Mouse (Mus musculus) neural tube, embryonic 14.5 days (tissue): Measurements from ENCODE around the gene Gpr50. TPM values are rescaled to one million over a fixed set of nuclear protein-coding genes. Genes with fewer than 3 reads are reported as not detected.
A peak's percentile ranks its signal among the peaks of the same experiment; 100 is the strongest.

Experiments
- ATAC-seq: fragments of 200-750 bp; cut with Nextera tagmentation; 2 replicates; pipeline ENCODE4 v1.8.0; 2017; ENCODE audit warnings: low read depth, mild to moderate bottlenecking, moderate TSS enrichment, moderate library complexity
- H3K27ac ChIP-seq: fragments of 300-500 bp; sonication (generic); 2 replicates; pipeline ENCODE4 v1.5.1; 2014; ENCODE audit warnings: low read depth, mild to moderate bottlenecking, control low read depth, low read length, moderate library complexity, mixed read lengths
- H3K27me3 ChIP-seq: fragments of 300-500 bp; sonication (generic); 2 replicates; pipeline ENCODE4 v1.6.1; 2014; ENCODE audit warnings: low read length; ENCODE audit not compliant: control insufficient read depth, insufficient read depth
- H3K36me3 ChIP-seq: fragments of 300-500 bp; sonication (generic); 2 replicates; pipeline ENCODE4 v1.6.1; 2014; ENCODE audit warnings: low read length, mixed read lengths; ENCODE audit not compliant: control insufficient read depth, insufficient read depth
- H3K4me1 ChIP-seq: fragments of 300-500 bp; sonication (generic); 2 replicates; pipeline ENCODE4 v1.6.1; 2014; ENCODE audit warnings: low read length; ENCODE audit not compliant: control insufficient read depth, insufficient read depth
- H3K4me2 ChIP-seq: fragments of 300-500 bp; sonication (generic); 2 replicates; pipeline ENCODE4 v1.6.1; 2014; ENCODE audit warnings: mild to moderate bottlenecking, low read depth, low read length, control low read depth
- H3K4me3 ChIP-seq: fragments of 300-500 bp; sonication (generic); 2 replicates; pipeline ENCODE4 v1.5.1; 2014; ENCODE audit warnings: low read depth, low read length, control low read depth, mixed read lengths
- H3K9ac ChIP-seq: fragments of 300-500 bp; sonication (generic); replicated peaks from 2 replicates; pipeline ENCODE4 v1.6.1; 2014; ENCODE audit warnings: low read depth, mild to moderate bottlenecking, control low read depth, low read length, mixed read lengths
- H3K9me3 ChIP-seq: fragments of 300-500 bp; sonication (generic); 2 replicates; pipeline ENCODE4 v1.6.1; 2016; ENCODE audit warnings: low read length; ENCODE audit not compliant: control insufficient read depth
- WGBS: fragments of 180-500 bp; shearing (Covaris S2); extraction: QIAGEN DNeasy Blood & Tissue Kit; methylation state at CpG from one replicate; pipeline ENCODE4 v1.1.7; 2014; 5-methylcytosine and 5-hydroxymethylcytosine counted together
- polyA plus RNA-seq: library from polyadenylated mRNA; unstranded; fragments of >200 nt; fragmentation: Nextera tagmentation; extraction: Ambion mirVana; gene quantifications from 2 replicates; pipeline ENCODE4 v1.2.1, GENCODE M21; 2014

Gene Gpr50
- 0.60 and 0.72 TPM in 2 replicates for polyA plus RNA-seq

DNA sequence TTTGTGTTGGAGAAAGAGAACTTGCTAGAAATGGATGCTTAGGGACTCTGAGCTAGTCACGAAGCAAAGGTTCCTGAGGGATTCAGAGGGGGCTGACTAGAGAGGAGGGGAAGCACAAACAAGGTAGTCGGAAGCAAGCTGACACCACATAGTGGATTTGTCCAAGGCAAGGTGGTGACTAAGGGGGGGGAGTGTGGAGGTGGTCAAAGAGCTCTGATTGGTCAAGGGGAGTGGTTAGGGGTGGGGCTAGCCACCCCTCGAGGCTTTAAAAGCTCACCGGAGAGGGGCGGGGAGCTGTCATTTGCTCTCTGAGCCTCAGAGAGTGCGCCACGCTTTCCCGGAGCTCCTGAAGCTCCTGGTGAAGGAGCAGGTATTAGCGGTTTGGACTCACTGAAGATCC, at the start of gene Gpr50:
TSS of gene Gpr50 (plus strand) at position 294 of the 400 bp plus-strand sequence.
- Histone ChIP-seq H3K27me3 (peaks cover 6% of the 10 kb centered on the region), H3K9ac (no peak within 1 kb of the TSS)

DNA sequence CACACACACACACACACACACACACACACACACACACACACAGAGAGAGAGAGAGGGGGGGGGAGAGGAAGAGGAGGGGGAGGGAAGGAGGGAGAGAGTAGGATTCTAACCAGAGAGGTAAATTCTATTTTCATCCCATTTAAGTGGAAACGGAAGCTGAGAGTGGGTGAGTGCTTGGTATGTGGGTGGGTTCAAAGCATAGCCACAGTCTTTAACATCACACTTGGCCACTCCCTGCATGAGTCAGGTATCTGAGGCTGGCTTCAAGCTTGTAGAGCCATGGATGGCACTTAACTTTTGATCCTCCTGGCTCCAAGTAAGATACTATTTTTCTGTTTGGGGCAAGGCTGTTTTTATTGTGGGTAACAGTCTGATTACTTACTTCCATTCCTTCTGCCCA, 41.2 kb upstream of the Gpr50 start:
- WGBS = 83% methylated on average over 1 of the region's 1 CpGs
- no peak overlapping the region for H3K4me3 ChIP-seq
- no peaks in the 10 kb centered on the region for H3K4me1 ChIP-seq
- ATAC-seq = no peak
- H3K9ac ChIP-seq = no peak overlapping the region
- H3K27me3 ChIP-seq = no peaks in the 10 kb centered on the region
- no peak overlapping the region for H3K4me2 ChIP-seq
- H3K36me3 ChIP-seq = no peaks in the 10 kb centered on the region
- no peaks in the 10 kb centered on the region for H3K9me3 ChIP-seq
- H3K27ac ChIP-seq = no peak overlapping the region

More for the DNA sequence above, at the start of gene Gpr50:
- no peaks in the 10 kb centered on the region for H3K36me3 ChIP-seq
- peaks cover 5% of the 10 kb centered on the region for H3K9me3 ChIP-seq
- 10% methylated on average over 8 of the region's 9 CpGs for WGBS
- H3K27ac ChIP-seq = no peak within 1 kb of the TSS
- peak within 1 kb of the TSS; percentile 63 for H3K4me2 ChIP-seq
- ATAC-seq = no peak
- peak within 1 kb of the TSS; percentile 33 for H3K4me3 ChIP-seq
- no peaks in the 10 kb centered on the region for H3K4me1 ChIP-seq

DNA sequence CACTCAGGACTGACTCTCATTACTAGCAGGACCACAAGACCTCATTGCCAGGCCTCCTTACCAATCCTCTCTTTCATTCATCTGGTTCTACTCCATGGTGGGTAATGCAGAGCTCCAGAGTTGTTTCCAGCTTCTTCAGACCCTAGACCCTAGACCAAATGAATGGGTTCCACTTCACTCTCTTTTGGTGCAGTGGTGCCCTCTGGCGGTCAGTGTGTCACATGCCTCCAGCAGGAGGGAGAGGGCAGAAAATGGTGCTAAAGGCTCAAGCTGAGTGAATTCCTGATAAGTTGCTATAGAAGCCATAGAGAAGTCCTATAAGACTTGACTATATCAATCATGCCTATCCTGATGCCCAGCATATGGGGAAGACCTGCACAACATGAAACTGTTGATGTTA, 39.6 kb upstream of the Gpr50 start:
- H3K4me1 ChIP-seq = no peaks in the 10 kb centered on the region
- no peak overlapping the region for H3K4me3 ChIP-seq
- H3K27ac ChIP-seq = no peak overlapping the region
- H3K4me2 ChIP-seq = no peak overlapping the region
- H3K9ac ChIP-seq = no peak overlapping the region
- no peaks in the 10 kb centered on the region for H3K27me3 ChIP-seq
- H3K9me3 ChIP-seq = no peaks in the 10 kb centered on the region
- 22% methylated on average over 1 of the region's 1 CpGs for WGBS
- no peak for ATAC-seq
- no peaks in the 10 kb centered on the region for H3K36me3 ChIP-seq

- no peak for ATAC-seq
- 18% methylated on average over 4 of the region's 4 CpGs for WGBS
Measured at GRCm38 (mm10) chrX:71628306-71628705, 35.2 kb upstream of the Gpr50 start.

DNA sequence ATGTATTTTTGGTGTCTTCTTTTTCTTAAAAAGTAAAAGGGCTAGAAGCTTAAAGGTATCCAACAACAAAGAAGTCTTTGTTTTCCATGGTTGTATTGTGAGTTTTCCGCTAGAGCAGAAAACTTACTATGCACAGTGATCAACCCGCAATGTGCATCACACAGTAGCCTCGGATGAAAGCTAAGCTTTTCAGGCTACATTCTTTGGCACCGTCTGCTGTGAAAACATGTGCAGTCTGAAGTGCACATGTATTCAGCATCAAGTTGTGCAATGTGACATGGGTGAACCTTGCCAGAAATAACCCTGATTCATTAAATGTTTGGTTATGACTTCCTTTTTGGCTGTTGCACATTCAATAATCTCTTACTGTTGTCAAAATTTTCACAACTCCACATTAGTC, 32.8 kb upstream of the Gpr50 start:
- Histone ChIP-seq H3K9ac (no peak overlapping the region), H3K4me1 (no peaks in the 10 kb centered on the region), H3K36me3 (no peaks in the 10 kb centered on the region), H3K27ac (no peak overlapping the region), H3K4me3 (no peak overlapping the region), H3K9me3 (no peaks in the 10 kb centered on the region), H3K27me3 (no peaks in the 10 kb centered on the region), H3K4me2 (no peak overlapping the region)
- 60% methylated on average over 4 of the region's 4 CpGs for WGBS
- ATAC-seq = no peak

More at GRCm38 (mm10) chrX:71628306-71628705, 35.2 kb upstream of the Gpr50 start:
- Histone ChIP-seq H3K9ac (no peak overlapping the region), H3K9me3 (no peaks in the 10 kb centered on the region), H3K4me1 (no peaks in the 10 kb centered on the region), H3K4me2 (no peak overlapping the region), H3K36me3 (no peaks in the 10 kb centered on the region), H3K27me3 (no peaks in the 10 kb centered on the region), H3K4me3 (no peak overlapping the region), H3K27ac (no peak overlapping the region)

DNA sequence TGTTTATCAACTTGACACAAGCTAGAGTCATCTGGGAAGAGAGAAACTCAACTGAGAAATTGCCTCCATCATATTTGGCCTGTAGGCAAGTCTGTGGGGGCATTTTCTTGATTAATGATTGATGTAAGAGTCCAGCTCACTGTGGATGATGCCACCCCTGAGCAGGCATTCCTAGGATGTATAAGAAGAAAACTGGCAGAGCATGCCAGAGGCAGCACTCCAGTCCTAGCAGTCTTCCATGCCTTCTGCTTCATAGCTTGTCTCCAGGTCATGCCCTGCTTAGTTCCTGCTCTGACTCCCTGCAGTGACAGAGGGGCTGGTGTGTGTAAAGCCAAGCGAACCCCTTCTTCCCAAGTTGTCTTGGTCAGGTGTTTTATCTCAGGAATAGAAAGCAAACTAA, 32.3 kb upstream of the Gpr50 start:
- no peaks in the 10 kb centered on the region for H3K36me3 ChIP-seq
- H3K9ac ChIP-seq = no peak overlapping the region
- no peak overlapping the region for H3K4me2 ChIP-seq
- no peak overlapping the region for H3K4me3 ChIP-seq
- 79% methylated on average over 1 of the region's 1 CpGs for WGBS
- no peak overlapping the region for H3K27ac ChIP-seq
- no peaks in the 10 kb centered on the region for H3K27me3 ChIP-seq
- H3K9me3 ChIP-seq = no peaks in the 10 kb centered on the region
- no peak for ATAC-seq
- no peaks in the 10 kb centered on the region for H3K4me1 ChIP-seq

GRCm38 (mm10) chrX:71647958-71648357, 15.5 kb upstream of the Gpr50 start:
- no peaks in the 10 kb centered on the region for H3K27me3 ChIP-seq
- ATAC-seq = peak; percentile 79
- H3K36me3 ChIP-seq = no peaks in the 10 kb centered on the region
- no peaks in the 10 kb centered on the region for H3K9me3 ChIP-seq
- no peak overlapping the region for H3K4me3 ChIP-seq
- 4% methylated on average over 6 of the region's 6 CpGs for whole genome bisulfite sequencing
- no peak overlapping the region for H3K4me2 ChIP-seq
- no peak overlapping the region for H3K27ac ChIP-seq
- no peak overlapping the region for H3K9ac ChIP-seq
- no peaks in the 10 kb centered on the region for H3K4me1 ChIP-seq

DNA sequence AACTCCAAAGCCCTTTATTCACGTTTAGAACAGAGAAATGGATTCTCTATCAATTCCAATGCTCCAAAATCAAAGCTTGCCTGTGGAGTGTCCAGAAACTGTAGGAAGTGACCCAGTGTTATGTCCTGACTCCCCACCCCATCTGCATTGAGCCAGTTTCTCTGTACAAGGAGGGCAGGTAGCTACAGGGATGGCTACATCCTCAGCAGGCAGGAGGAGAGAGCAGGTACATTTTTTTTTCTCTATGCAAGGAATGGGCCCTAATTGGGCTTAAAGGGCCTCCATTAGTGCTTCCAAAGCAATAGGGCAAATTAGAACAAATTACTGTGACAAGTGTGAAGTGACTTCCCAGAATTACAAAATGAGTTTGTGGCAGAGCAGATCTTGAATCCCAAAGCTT, 15.0 kb upstream of the Gpr50 start:
- Histone ChIP-seq H3K4me2 (no peak overlapping the region), H3K27me3 (no peaks in the 10 kb centered on the region), H3K9me3 (no peaks in the 10 kb centered on the region), H3K4me1 (no peaks in the 10 kb centered on the region), H3K4me3 (no peak overlapping the region), H3K36me3 (no peaks in the 10 kb centered on the region), H3K27ac (no peak overlapping the region), H3K9ac (no peak overlapping the region)
- ATAC-seq = peak; percentile 41; the same call in 1 of the 2 replicates
- WGBS = 12% methylated on average over 1 of the region's 1 CpGs

GRCm38 (mm10) chrX:71648848-71649454, 14.5 kb upstream of the Gpr50 start:
- H3K4me2 ChIP-seq = no peak overlapping the region
- no peaks in the 10 kb centered on the region for H3K4me1 ChIP-seq
- no peak overlapping the region for H3K4me3 ChIP-seq
- 44% methylated on average over 6 of the region's 6 CpGs for WGBS
- H3K27ac ChIP-seq = no peak overlapping the region
- peak; percentile 82 for ATAC-seq
- no peaks in the 10 kb centered on the region for H3K9me3 ChIP-seq
- no peaks in the 10 kb centered on the region for H3K27me3 ChIP-seq
- no peak overlapping the region for H3K9ac ChIP-seq
- H3K36me3 ChIP-seq = no peaks in the 10 kb centered on the region
